Mouse (Mus musculus): Measurements from ENCODE around the gene Gm6217. TPM values are rescaled to one million over a fixed set of nuclear protein-coding genes. Genes with fewer than 3 reads are reported as not detected.

Gm6217 gene
- polyA plus RNA-seq, 1 experiment, result not detected

GRCm38 (mm10) chr1:82901201-82901600, 30.0 kb downstream of the Gm6217 start:
- no peak overlapping the region for H3K27ac ChIP-seq (ENCODE audit: insufficient read depth, low read depth, low read length)
- no peaks in the 10 kb centered on the region for H3K4me1 ChIP-seq (ENCODE audit: control insufficient read depth, insufficient read depth, low read length)
- H3K4me3 ChIP-seq (ENCODE audit: insufficient read depth, low read depth, low read length), result no peak overlapping the region
- 91% methylated on average over 3 of the region's 3 CpGs for WGBS
- no peak for TF ChIP-seq CTCF (IDR thresholded peaks at IDR 0.05; ENCODE audit: insufficient read depth, low read depth, low read length)
- TF ChIP-seq POLR2A (IDR thresholded peaks at IDR 0.05; ENCODE audit: insufficient read depth, low read depth, low read length), result no peak

- no peaks in the 10 kb centered on the region for H3K4me1 ChIP-seq (ENCODE audit: control insufficient read depth, insufficient read depth, low read length)
- 94% methylated on average over 1 of the region's 1 CpGs for WGBS
- H3K4me3 ChIP-seq (ENCODE audit: insufficient read depth, low read depth, low read length), result no peak overlapping the region
- H3K27ac ChIP-seq (ENCODE audit: insufficient read depth, low read depth, low read length), result no peak overlapping the region
- TF ChIP-seq CTCF (IDR thresholded peaks at IDR 0.05; ENCODE audit: insufficient read depth, low read depth, low read length), result no peak
- no peak for TF ChIP-seq POLR2A (IDR thresholded peaks at IDR 0.05; ENCODE audit: insufficient read depth, low read depth, low read length)
These were observed 30.6 kb downstream of the Gm6217 start for GRCm38 (mm10) chr1:82900567-82900966.

GRCm38 (mm10) chr1:82893269-82893668, 37.9 kb downstream of the Gm6217 start:
- 83% methylated on average over 7 of the region's 7 CpGs for WGBS
- H3K27ac ChIP-seq (ENCODE audit: insufficient read depth, low read depth, low read length), result no peak overlapping the region
- TF ChIP-seq POLR2A (IDR thresholded peaks at IDR 0.05; ENCODE audit: insufficient read depth, low read depth, low read length) (no peak), CTCF (IDR thresholded peaks at IDR 0.05; ENCODE audit: insufficient read depth, low read depth, low read length) (no peak)
- no peaks in the 10 kb centered on the region for H3K4me1 ChIP-seq (ENCODE audit: control insufficient read depth, insufficient read depth, low read length)
- H3K4me3 ChIP-seq (ENCODE audit: insufficient read depth, low read depth, low read length), result no peak overlapping the region

Other genes with a start within 250 kb of the Gm6217 start
- not detected in 2 replicates for gene Mff, start 206.5 kb downstream of the Gm6217 start, polyA plus RNA-seq (2012; ENCODE audit: insufficient read depth, insufficient read length, low replicate concordance, missing spikeins)
- gene Tm4sf20, start 162.9 kb downstream of the Gm6217 start, polyA plus RNA-seq (2012; ENCODE audit: insufficient read depth, insufficient read length, low replicate concordance, missing spikeins), result not detected in 2 replicates
- gene Gm47791, start 160.2 kb downstream of the Gm6217 start, polyA plus RNA-seq (2012; ENCODE audit: insufficient read depth, insufficient read length, low replicate concordance, missing spikeins), result not detected in 2 replicates
- 256 TPM in 1 of 2 replicates, not detected in the other for gene Agfg1, start 91.9 kb downstream of the Gm6217 start, polyA plus RNA-seq (2012; ENCODE audit: insufficient read depth, insufficient read length, low replicate concordance, missing spikeins)
- not detected in 2 replicates for gene A030005L19Rik, start 18.1 kb downstream of the Gm6217 start, polyA plus RNA-seq (2012; ENCODE audit: insufficient read depth, insufficient read length, low replicate concordance, missing spikeins)
- gene A030014E15Rik, start 6.5 kb downstream of the Gm6217 start, polyA plus RNA-seq (2012; ENCODE audit: insufficient read depth, insufficient read length, low replicate concordance, missing spikeins), result not detected in 2 replicates
- gene A030003K21Rik, start 12.0 kb upstream of the Gm6217 start, polyA plus RNA-seq (2012; ENCODE audit: insufficient read depth, insufficient read length, low replicate concordance, missing spikeins), result not detected in 2 replicates
- gene Gm7544, start 24.6 kb upstream of the Gm6217 start, polyA plus RNA-seq (2012; ENCODE audit: insufficient read depth, insufficient read length, low replicate concordance, missing spikeins), result not detected in 2 replicates
- not detected in 2 replicates for gene Gm47955, start 28.9 kb upstream of the Gm6217 start, polyA plus RNA-seq (2012; ENCODE audit: insufficient read depth, insufficient read length, low replicate concordance, missing spikeins)
- gene Gm47959, start 69.1 kb upstream of the Gm6217 start, polyA plus RNA-seq (2012; ENCODE audit: insufficient read depth, insufficient read length, low replicate concordance, missing spikeins), result not detected in 2 replicates
- gene Slc19a3, start 107.0 kb upstream of the Gm6217 start, polyA plus RNA-seq (2012; ENCODE audit: insufficient read depth, insufficient read length, low replicate concordance, missing spikeins), result not detected in 2 replicates
- gene Krtap28-10, start 111.1 kb upstream of the Gm6217 start, polyA plus RNA-seq (2012; ENCODE audit: insufficient read depth, insufficient read length, low replicate concordance, missing spikeins), result not detected in 2 replicates
- not detected in 2 replicates for gene Gm47969, start 113.5 kb upstream of the Gm6217 start, polyA plus RNA-seq (2012; ENCODE audit: insufficient read depth, insufficient read length, low replicate concordance, missing spikeins)
- gene A030005K14Rik, start 128.0 kb upstream of the Gm6217 start, polyA plus RNA-seq (2012; ENCODE audit: insufficient read depth, insufficient read length, low replicate concordance, missing spikeins), result not detected in 2 replicates
- gene Krtap28-13, start 129.5 kb upstream of the Gm6217 start, polyA plus RNA-seq (2012; ENCODE audit: insufficient read depth, insufficient read length, low replicate concordance, missing spikeins), result not detected in 2 replicates
- gene Ccl20, start 185.4 kb upstream of the Gm6217 start, polyA plus RNA-seq (2012; ENCODE audit: insufficient read depth, insufficient read length, low replicate concordance, missing spikeins), result not detected in 2 replicates
- not detected in 2 replicates for gene Daw1, start 228.4 kb upstream of the Gm6217 start, polyA plus RNA-seq (2012; ENCODE audit: insufficient read depth, insufficient read length, low replicate concordance, missing spikeins)

Measured in olfactory bulb, adult 2 months (tissue).